Mouse (Mus musculus) forebrain, embryonic 14.5 days (tissue): ENCODE measurements at regions not wholly inside any gene's neighbourhood (a gene's known extent, or its start where the extent isn't known, plus 50 kb on each side); places are given as distances from the start of the nearest gene placed in this dataset.
A peak's percentile ranks its signal among the peaks of the same experiment; 100 is the strongest.

Experiments
- ATAC-seq: fragments of 200-750 bp; cut with Nextera tagmentation; 2 replicates; pipeline ENCODE4 v1.8.0; 2017; ENCODE audit warnings: mild to moderate bottlenecking, moderate library complexity
- DNase-seq: peaks from one replicate; pipeline ENCODE4 v3.0.0-alpha.2; 2015; ENCODE audit warnings: low spot score
- H3K27ac ChIP-seq: fragments of 300-500 bp; sonication (generic); 2 replicates; pipeline ENCODE4 v1.5.1; 2014; ENCODE audit warnings: low read depth, mild to moderate bottlenecking, control low read depth, low read length, moderate library complexity
- H3K27me3 ChIP-seq: fragments of 300-500 bp; sonication (generic); replicated peaks from 2 replicates; pipeline ENCODE4 v1.6.1; 2014; ENCODE audit warnings: low read length, control low read depth, mixed read lengths; ENCODE audit not compliant: control insufficient read depth, insufficient read depth
- H3K36me3 ChIP-seq: fragments of 300-500 bp; sonication (generic); 2 replicates; pipeline ENCODE4 v1.6.1; 2014; ENCODE audit warnings: low read length, control low read depth; ENCODE audit not compliant: control insufficient read depth, insufficient read depth
- H3K4me1 ChIP-seq: fragments of 300-500 bp; sonication (generic); 2 replicates; pipeline ENCODE4 v1.6.1; 2014; ENCODE audit warnings: antibody characterized with exemption, low read length, control low read depth; ENCODE audit not compliant: control insufficient read depth, insufficient read depth
- H3K4me2 ChIP-seq: fragments of 300-500 bp; sonication (generic); 2 replicates; pipeline ENCODE4 v1.6.1; 2014; ENCODE audit warnings: mild to moderate bottlenecking, control low read depth, low read length
- H3K4me3 ChIP-seq: fragments of 300-500 bp; sonication (generic); 2 replicates; pipeline ENCODE4 v1.5.1; 2014; ENCODE audit warnings: low read depth, low read length, control low read depth
- H3K9ac ChIP-seq: fragments of 300-500 bp; sonication (generic); 2 replicates; pipeline ENCODE4 v1.6.1; 2014; ENCODE audit warnings: mild to moderate bottlenecking, low read length, control low read depth, moderate library complexity
- H3K9me3 ChIP-seq: fragments of 300-500 bp; sonication (generic); replicated peaks from 2 replicates; pipeline ENCODE4 v1.6.1; 2016; ENCODE audit warnings: low read length, control low read depth, mixed read lengths; ENCODE audit not compliant: control insufficient read depth
- WGBS: fragments of 180-500 bp; shearing (Covaris S2); extraction: QIAGEN DNeasy Blood & Tissue Kit; methylation state at CpG from one replicate; pipeline ENCODE4 v1.1.7; 2014; 5-methylcytosine and 5-hydroxymethylcytosine counted together

DNA sequence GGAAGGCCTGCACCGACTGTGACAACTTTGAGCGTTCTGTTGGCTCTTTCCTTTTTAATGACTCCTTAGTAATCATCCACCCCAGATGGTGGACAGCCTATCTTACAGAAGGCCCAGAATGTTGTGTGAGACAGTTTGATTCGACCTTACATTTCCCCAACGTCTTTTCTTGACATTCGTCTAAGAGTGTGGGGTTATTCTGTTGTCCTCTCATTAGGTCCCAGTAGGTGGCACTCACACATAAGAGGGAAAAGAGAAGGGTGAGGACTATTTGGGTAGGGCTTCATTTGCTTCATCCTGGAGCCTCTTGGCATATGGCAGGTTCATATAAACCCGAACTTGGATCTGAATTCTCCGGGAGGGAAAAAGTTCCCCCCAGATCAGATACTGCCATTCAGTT lies 104.4 kb downstream of the Stk35 start:
- WGBS, result 45% methylated on average over 7 of the region's 7 CpGs
- ATAC-seq, result no peak

DNA sequence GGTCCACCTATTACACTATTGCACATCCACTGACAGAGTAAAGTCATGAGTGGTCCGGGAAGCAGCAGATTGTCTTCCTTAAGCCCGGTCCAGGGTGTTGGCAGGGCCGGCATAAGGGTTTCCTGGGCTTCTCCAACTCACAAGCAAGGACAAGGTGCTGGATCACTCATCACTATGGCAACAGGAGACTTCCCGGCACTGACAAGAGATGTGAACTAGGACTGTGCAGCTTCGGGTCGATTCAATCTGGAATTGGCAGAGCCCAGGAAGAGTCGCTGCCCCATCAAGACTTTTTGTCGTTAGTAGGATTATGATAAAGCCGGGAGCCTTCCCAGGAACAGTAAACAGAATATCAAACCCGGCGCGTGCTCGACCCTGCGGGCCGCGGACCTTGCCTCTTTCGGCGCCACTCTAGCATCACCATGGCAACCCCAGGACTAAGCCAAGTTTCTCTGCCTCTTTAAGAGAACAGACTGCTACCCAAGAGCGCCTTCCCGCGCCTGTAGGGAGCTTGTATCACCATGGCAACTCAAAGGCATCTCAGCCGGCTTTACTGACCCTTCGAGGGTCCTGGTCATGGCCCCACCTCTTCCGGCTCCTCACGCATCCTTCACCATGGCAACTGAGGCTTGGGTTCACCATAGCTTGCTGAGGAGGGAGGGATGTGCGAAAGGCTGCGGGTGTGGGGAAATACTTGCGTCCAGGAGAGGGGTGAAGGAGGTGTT lies 103.3 kb upstream of the Tgm3 start:
- no peaks in the 10 kb centered on the region; the same call in 1 of the 2 replicates for H3K27me3 ChIP-seq
- peak; percentile 92 for DNase-seq
- WGBS, result under 1% methylated on average over 28 of the region's 28 CpGs

More for the DNA sequence above, 104.4 kb downstream of the Stk35 start:
- Histone ChIP-seq H3K9ac (no peak overlapping the region), H3K4me1 (peaks cover 6% of the 10 kb centered on the region; the same call in 1 of the 2 replicates), H3K4me2 (no peak overlapping the region), H3K4me3 (no peak overlapping the region), H3K27ac (no peak overlapping the region), H3K9me3 (no peaks in the 10 kb centered on the region), H3K36me3 (no peaks in the 10 kb centered on the region), H3K27me3 (no peaks in the 10 kb centered on the region)
- DNase-seq, result peak; percentile 70

DNA sequence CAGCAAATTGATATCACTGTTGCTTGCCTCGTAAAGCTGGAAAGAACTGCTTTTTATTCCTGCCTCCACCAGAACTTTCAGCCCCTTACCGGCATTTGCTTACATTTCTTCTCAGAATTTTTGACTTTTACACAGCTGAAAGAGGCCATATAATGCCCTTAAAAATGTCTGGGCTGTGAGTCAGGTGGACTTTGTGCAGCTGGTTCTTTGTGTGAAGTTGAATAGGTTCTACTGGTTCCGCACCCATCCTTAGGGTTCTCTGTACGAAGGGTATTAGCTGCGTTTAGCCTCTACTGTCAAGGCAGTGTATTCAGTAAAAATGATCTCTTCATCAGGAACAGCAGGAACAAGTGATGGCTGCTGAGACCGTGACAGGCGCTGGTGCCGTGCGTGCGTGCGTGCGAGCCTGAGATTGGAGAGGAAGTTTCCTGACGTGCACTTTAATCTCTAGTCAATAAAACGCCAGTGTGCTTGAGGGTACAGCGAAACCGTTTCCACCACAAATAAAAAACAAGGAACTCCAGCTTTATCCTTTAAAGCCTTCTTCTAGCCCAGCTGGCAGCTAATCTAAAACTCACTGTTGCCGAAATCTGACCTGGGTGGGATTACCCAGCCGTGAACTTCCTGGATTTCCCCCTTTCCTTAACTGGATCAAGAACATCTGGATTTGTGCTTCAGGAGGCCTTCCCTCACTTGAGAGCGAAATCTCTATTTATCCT lies 100.8 kb upstream of the Tgm3 start:
- WGBS, result 64% methylated on average over 19 of the region's 19 CpGs
- no peak overlapping the region for H3K4me3 ChIP-seq
- no peak overlapping the region for H3K4me2 ChIP-seq
- DNase-seq (no peak), ATAC-seq (no peak)
- H3K27me3 ChIP-seq, result no peaks in the 10 kb centered on the region; the same call in 1 of the 2 replicates
- H3K9me3 ChIP-seq, result no peaks in the 10 kb centered on the region
- H3K4me1 ChIP-seq, result peaks cover 6% of the 10 kb centered on the region; the same call in 1 of the 2 replicates
- no peak overlapping the region for H3K27ac ChIP-seq
- no peak overlapping the region for H3K9ac ChIP-seq
- no peaks in the 10 kb centered on the region for H3K36me3 ChIP-seq

More for the DNA sequence above, 103.3 kb upstream of the Tgm3 start:
- Histone ChIP-seq H3K27ac (peak overlapping the region; percentile 77), H3K4me1 (peaks cover 6% of the 10 kb centered on the region; the same call in 1 of the 2 replicates), H3K9me3 (no peaks in the 10 kb centered on the region), H3K36me3 (no peaks in the 10 kb centered on the region), H3K9ac (peak overlapping the region; percentile 52), H3K4me3 (peak overlapping the region; percentile 41), H3K4me2 (peak overlapping the region; percentile 73)
- peak; percentile 96 for ATAC-seq

DNA sequence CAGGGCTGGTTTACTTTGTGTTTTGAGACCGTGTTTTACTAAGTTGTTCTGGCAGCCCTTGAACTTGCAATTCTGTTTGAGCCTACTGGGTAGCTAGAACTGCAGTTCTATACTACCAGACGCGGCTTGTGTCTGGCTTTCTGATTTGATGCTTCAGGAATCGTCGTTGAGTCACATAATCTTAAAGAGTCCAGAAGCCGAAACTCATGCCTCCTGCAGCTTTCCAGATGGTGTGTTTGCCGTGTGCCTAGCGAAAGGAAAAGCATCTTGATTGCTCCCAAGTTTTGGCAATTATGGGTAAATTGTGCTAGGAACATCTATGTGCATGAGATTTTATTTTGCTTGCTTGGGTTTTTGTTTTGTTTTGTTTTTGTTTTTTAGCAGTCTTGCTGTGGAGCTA lies 99.6 kb upstream of the Tgm3 start:
- no peak for ATAC-seq
- 74% methylated on average over 8 of the region's 8 CpGs for WGBS

DNA sequence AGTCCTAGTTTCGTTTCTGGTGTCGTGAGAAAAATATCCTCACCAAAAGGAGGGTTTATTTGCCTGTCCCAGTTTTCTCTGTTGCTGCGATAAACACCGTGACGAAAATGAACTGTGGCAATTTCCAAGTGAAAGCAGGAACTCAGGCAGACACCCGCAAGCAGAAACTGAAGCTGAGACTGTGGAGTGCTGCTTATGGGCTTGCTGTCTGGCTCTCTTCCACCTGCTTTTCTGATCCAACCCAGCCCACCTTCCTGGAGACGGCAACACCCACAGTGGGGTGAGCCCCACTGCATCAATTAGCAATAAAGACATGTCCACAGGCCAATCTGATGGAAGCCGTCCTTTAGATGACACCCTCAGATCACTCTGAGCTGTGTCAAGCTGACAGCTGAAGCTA lies 97.9 kb upstream of the Tgm3 start:
- Histone ChIP-seq H3K9me3 (no peaks in the 10 kb centered on the region), H3K4me3 (no peak overlapping the region), H3K9ac (no peak overlapping the region), H3K4me2 (no peak overlapping the region), H3K27ac (no peak overlapping the region), H3K36me3 (no peaks in the 10 kb centered on the region), H3K27me3 (no peaks in the 10 kb centered on the region; the same call in 1 of the 2 replicates), H3K4me1 (peaks cover 3% of the 10 kb centered on the region; the same call in 1 of the 2 replicates)
- ATAC-seq (no peak), DNase-seq (no peak)
- WGBS, result 93% methylated on average over 8 of the region's 8 CpGs

More for the DNA sequence above, 99.6 kb upstream of the Tgm3 start:
- Histone ChIP-seq H3K36me3 (no peaks in the 10 kb centered on the region), H3K4me1 (peaks cover 6% of the 10 kb centered on the region; the same call in 1 of the 2 replicates), H3K4me3 (no peak overlapping the region), H3K27me3 (no peaks in the 10 kb centered on the region; the same call in 1 of the 2 replicates), H3K27ac (no peak overlapping the region), H3K9me3 (no peaks in the 10 kb centered on the region), H3K4me2 (no peak overlapping the region), H3K9ac (no peak overlapping the region)
- peak; percentile 31 for DNase-seq

DNA sequence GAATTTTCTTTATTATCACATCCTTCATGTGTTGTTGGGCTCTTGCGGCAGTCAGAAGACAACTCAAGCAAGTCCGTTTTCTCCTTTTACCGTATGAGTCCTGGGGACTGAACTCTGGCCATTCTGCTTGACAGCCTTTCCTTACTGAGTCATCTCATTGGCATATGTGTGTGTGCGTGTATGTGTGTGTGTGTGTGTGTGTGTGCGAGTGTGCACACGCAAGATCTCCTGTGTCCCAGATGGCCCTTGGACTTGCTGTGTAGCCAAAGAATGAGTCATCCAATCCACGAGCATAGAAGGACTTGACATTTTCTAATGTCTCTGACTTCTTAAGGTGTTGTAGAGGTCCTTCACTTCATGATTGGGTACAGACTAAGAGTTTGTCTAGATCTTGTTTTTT lies 95.7 kb upstream of the Tgm3 start:
- no peaks in the 10 kb centered on the region for H3K27me3 ChIP-seq
- H3K9ac ChIP-seq, result no peak overlapping the region
- WGBS, result 92% methylated on average over 7 of the region's 7 CpGs
- ATAC-seq (no peak), DNase-seq (no peak)
- no peak overlapping the region for H3K4me2 ChIP-seq
- H3K9me3 ChIP-seq, result no peaks in the 10 kb centered on the region
- no peaks in the 10 kb centered on the region for H3K36me3 ChIP-seq
- no peak overlapping the region for H3K4me3 ChIP-seq
- H3K27ac ChIP-seq, result no peak overlapping the region
- no peaks in the 10 kb centered on the region for H3K4me1 ChIP-seq

DNA sequence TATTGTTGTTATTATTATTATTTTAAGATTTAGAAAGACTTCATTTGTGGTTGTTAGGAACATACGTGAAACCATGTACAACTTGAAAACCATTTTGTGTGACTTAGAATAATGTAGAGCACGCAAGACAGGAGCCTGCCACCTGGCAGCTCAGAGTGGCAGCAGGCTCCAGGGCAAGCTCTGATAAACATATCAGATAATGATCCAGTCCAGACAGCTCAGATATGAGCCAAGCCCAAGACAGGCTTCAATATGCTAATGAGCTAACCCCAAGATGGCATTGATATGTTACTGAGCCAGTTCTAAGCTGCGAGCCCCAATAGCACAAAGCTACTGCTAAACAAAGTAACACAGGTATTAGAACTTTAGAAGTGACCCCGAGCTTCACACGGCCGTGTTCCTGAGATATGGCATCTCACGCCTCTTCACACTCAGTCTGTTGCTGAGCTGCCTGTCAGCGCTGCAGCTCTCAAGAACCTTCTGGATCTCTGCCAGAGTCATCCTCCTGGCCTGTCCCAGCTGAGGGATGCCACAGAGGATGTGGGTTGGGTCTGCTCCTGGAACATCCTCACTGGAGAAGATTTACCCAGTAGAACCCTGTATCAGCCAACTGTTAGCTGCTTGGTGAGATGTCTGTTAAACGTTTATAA lies 93.9 kb upstream of the Tgm3 start:
- Histone ChIP-seq H3K27me3 (no peaks in the 10 kb centered on the region), H3K27ac (no peak overlapping the region), H3K9ac (no peak overlapping the region), H3K9me3 (no peaks in the 10 kb centered on the region), H3K4me1 (no peaks in the 10 kb centered on the region), H3K36me3 (no peaks in the 10 kb centered on the region), H3K4me2 (no peak overlapping the region), H3K4me3 (no peak overlapping the region)
- 74% methylated on average over 9 of the region's 9 CpGs for WGBS
- ATAC-seq, result no peak; the same call in 1 of the 2 replicates
- peak; percentile 37 for DNase-seq

DNA sequence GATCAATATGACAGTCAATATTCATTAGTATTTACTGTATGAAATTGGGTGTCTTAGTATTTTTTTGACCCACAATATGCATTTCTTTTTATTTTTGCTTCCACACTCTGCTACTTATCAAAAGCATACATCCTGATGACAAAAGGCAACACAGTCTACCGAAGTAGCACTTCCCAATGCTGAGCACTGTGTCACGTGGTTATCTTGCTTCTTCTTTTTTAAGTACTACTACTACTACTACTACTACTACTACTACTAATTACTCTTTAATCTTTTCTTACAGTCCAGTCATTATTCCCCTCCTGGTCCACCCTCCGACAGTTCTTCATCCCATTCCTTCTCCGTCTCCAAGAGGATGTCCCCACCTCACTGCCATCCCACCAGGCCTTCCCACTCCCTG lies 92.6 kb upstream of the Tgm3 start:
- no peak for ATAC-seq

More for the DNA sequence above, 92.6 kb upstream of the Tgm3 start:
- Histone ChIP-seq H3K4me1 (no peaks in the 10 kb centered on the region), H3K36me3 (no peaks in the 10 kb centered on the region), H3K9me3 (no peaks in the 10 kb centered on the region), H3K27ac (no peak overlapping the region), H3K4me2 (no peak overlapping the region), H3K27me3 (no peaks in the 10 kb centered on the region), H3K4me3 (no peak overlapping the region), H3K9ac (no peak overlapping the region)
- DNase-seq, result no peak
- 95% methylated on average over 4 of the region's 4 CpGs for WGBS
